Mouse (Mus musculus): Measurements from ENCODE around the gene Adam1b.

Adam1b gene

GRCm38 (mm10) chr5:121493305-121493704 lies 9.9 kb downstream of the Adam1b start:
- DNase-seq: no peak

GRCm38 (mm10) chr5:121484801-121485200 lies 18.4 kb downstream of the Adam1b start:
- DNase-seq: no peak

GRCm38 (mm10) chr5:121477680-121478079 lies 25.6 kb downstream of the Adam1b start:
- peak in 1 of 2 experiments; percentile 34 for DNase-seq

GRCm38 (mm10) chr5:121476040-121476439 lies 27.2 kb downstream of the Adam1b start:
- DNase-seq: no peak

- DNase-seq: peak; percentile 56 to 70
Measured at GRCm38 (mm10) chr5:121474610-121475009, 28.6 kb downstream of the Adam1b start.

GRCm38 (mm10) chr5:121472411-121472810 lies 30.8 kb downstream of the Adam1b start:
- DNase-seq: no peak

GRCm38 (mm10) chr5:121469566-121469965 lies 33.7 kb downstream of the Adam1b start:
- peak; percentile 24 to 48 for DNase-seq

- DNase-seq: peak in 1 of 2 experiments; percentile 43
Measured at GRCm38 (mm10) chr5:121463601-121464250, 39.5 kb downstream of the Adam1b start.

GRCm38 (mm10) chr5:121462967-121463366 lies 40.3 kb downstream of the Adam1b start:
- peak; percentile 72 to 78 for DNase-seq

- DNase-seq: no peak
Measured at GRCm38 (mm10) chr5:121462171-121462502, 41.1 kb downstream of the Adam1b start.

GRCm38 (mm10) chr5:121461339-121462170 lies 41.7 kb downstream of the Adam1b start:
- no peak for DNase-seq

GRCm38 (mm10) chr5:121455510-121456265 lies 47.5 kb downstream of the Adam1b start:
- no peak for DNase-seq

GRCm38 (mm10) chr5:121454503-121454782 lies 48.8 kb downstream of the Adam1b start:
- DNase-seq: peak in 1 of 2 experiments; percentile 50

GRCm38 (mm10) chr5:121453743-121454502 lies 49.3 kb downstream of the Adam1b start:
- DNase-seq: peak; percentile 36 to 53

- DNase-seq: no peak
Measured at GRCm38 (mm10) chr5:121452906-121453305, 50.3 kb downstream of the Adam1b start.

GRCm38 (mm10) chr5:121452026-121452869 lies 51.0 kb downstream of the Adam1b start, which contains the start of gene Erp29:
Gene Erp29, minus strand, starts transcription at chr5:121452506.
- peak; percentile 97 to 98 for DNase-seq

GRCm38 (mm10) chr5:121451644-121452025 lies 51.6 kb downstream of the Adam1b start, which contains the start of gene Tmem116:
Gene Tmem116, plus strand, starts transcription at chr5:121451893.
- peak; percentile 38 to 41 for DNase-seq

- peak; percentile 18 to 22 for DNase-seq
Measured at GRCm38 (mm10) chr5:121451203-121451602, 52.0 kb downstream of the Adam1b start.

- no peak for DNase-seq
Measured at GRCm38 (mm10) chr5:121450476-121450875, 52.8 kb downstream of the Adam1b start.

Measured in lung, adult 18-20 months (tissue).